Mouse (Mus musculus) spleen, postnatal 10 days (tissue): ENCODE results near the gene Copz1.
"Not testable (repeated sequence)": the region's sequence is repeated elsewhere in the genome, so short reads cannot be mapped to it uniquely, and the experiment has no call there.

Experiments used
- DNase-seq, 2 experiments: peaks; one replicate each; pipeline ENCODE4 v3.0.0; 2021 to 2022; ENCODE audit warnings: low spot score in 2 of 2

Gene Copz1

GRCm38 (mm10) chr15:103251595-103251994 is 20.9 kb upstream of the Copz1 start:
- DNase-seq = peak; percentile 81 to 86

- DNase-seq = peak; percentile 73
Observed at GRCm38 (mm10) chr15:103252660-103253059, 19.9 kb upstream of the Copz1 start.

GRCm38 (mm10) chr15:103253352-103253751 is 19.2 kb upstream of the Copz1 start:
- no peak for DNase-seq

GRCm38 (mm10) chr15:103255169-103255568 is 17.3 kb upstream of the Copz1 start:
- peak; percentile 87 to 88 for DNase-seq

- peak in 1 of 2 experiments; percentile 51 for DNase-seq
Observed at GRCm38 (mm10) chr15:103256210-103256986, 16.1 kb upstream of the Copz1 start.

GRCm38 (mm10) chr15:103257790-103258728 is 14.5 kb upstream of the Copz1 start, which contains the start of gene Nfe2:
TSS of gene Nfe2 (minus strand) at chr15:103258403.
- peak; percentile 91 to 95 for DNase-seq

- DNase-seq = peak in 1 of 2 experiments; percentile 33
Observed at GRCm38 (mm10) chr15:103259162-103259561, 13.4 kb upstream of the Copz1 start.

- DNase-seq = peak; percentile 72 to 78
Observed at GRCm38 (mm10) chr15:103259989-103260388, 12.5 kb upstream of the Copz1 start.

GRCm38 (mm10) chr15:103264794-103265193 is 7.7 kb upstream of the Copz1 start:
- DNase-seq = no peak

- no peak for DNase-seq
Observed at GRCm38 (mm10) chr15:103268903-103269302, 3.6 kb upstream of the Copz1 start.

GRCm38 (mm10) chr15:103275943-103276342 is 3.4 kb downstream of the Copz1 start:
- not testable (repeated sequence) for DNase-seq

GRCm38 (mm10) chr15:103277949-103278348 is 5.4 kb downstream of the Copz1 start:
- DNase-seq = no peak

GRCm38 (mm10) chr15:103279750-103280149 is 7.2 kb downstream of the Copz1 start:
- DNase-seq = peak; percentile 68 to 81

- peak in 1 of 2 experiments; percentile 72 for DNase-seq
Observed at GRCm38 (mm10) chr15:103280817-103281464, 8.4 kb downstream of the Copz1 start.

GRCm38 (mm10) chr15:103281465-103282205 is 9.1 kb downstream of the Copz1 start:
- no peak for DNase-seq

- DNase-seq = peak in 1 of 2 experiments; percentile 75
Observed at GRCm38 (mm10) chr15:103284066-103284465, 11.6 kb downstream of the Copz1 start.

GRCm38 (mm10) chr15:103284647-103285046 is 12.1 kb downstream of the Copz1 start:
- no peak for DNase-seq

- no peak for DNase-seq
Observed at GRCm38 (mm10) chr15:103285778-103286417, 13.4 kb downstream of the Copz1 start.

- no peak for DNase-seq
Observed at GRCm38 (mm10) chr15:103289600-103289999, 17.1 kb downstream of the Copz1 start.

- DNase-seq = no peak
Observed at GRCm38 (mm10) chr15:103290417-103290816, 17.9 kb downstream of the Copz1 start.

- DNase-seq = no peak
Observed at GRCm38 (mm10) chr15:103290843-103291242, 18.3 kb downstream of the Copz1 start.
